Mouse (Mus musculus) E14TG2a.4 (cell line): ENCODE results near the gene Foxc1.

Experiments
- CTCF ChIP-seq: conservative IDR thresholded peaks from 2 replicates; pipeline ENCODE4 v1.5.1; 2014; ENCODE audit warnings: low read length
- NANOG ChIP-seq: IDR thresholded peaks from 2 replicates; pipeline ENCODE4 v1.6.1; 2014; ENCODE audit warnings: borderline replicate concordance, low read length, mixed read lengths
- POU5F1 ChIP-seq: IDR thresholded peaks from 2 replicates; pipeline ENCODE4 v1.6.1; 2014; ENCODE audit warnings: low read length, borderline replicate concordance

GRCm38 (mm10) chr13:31798075-31798474 lies 8.4 kb upstream of the Foxc1 start:
- TF ChIP-seq CTCF = no peak
- TF ChIP-seq POU5F1 = no peak
- TF ChIP-seq NANOG = no peak
